Mouse (Mus musculus): ENCODE data around the gene Wipf1. TPM values are rescaled to one million over a fixed set of nuclear protein-coding genes. Genes with fewer than 3 reads are reported as not detected.
A peak's percentile ranks its signal among the peaks of the same experiment; 100 is the strongest.

Wipf1 gene
- polyA plus RNA-seq, 1 experiment, result 13.7 TPM

DNA sequence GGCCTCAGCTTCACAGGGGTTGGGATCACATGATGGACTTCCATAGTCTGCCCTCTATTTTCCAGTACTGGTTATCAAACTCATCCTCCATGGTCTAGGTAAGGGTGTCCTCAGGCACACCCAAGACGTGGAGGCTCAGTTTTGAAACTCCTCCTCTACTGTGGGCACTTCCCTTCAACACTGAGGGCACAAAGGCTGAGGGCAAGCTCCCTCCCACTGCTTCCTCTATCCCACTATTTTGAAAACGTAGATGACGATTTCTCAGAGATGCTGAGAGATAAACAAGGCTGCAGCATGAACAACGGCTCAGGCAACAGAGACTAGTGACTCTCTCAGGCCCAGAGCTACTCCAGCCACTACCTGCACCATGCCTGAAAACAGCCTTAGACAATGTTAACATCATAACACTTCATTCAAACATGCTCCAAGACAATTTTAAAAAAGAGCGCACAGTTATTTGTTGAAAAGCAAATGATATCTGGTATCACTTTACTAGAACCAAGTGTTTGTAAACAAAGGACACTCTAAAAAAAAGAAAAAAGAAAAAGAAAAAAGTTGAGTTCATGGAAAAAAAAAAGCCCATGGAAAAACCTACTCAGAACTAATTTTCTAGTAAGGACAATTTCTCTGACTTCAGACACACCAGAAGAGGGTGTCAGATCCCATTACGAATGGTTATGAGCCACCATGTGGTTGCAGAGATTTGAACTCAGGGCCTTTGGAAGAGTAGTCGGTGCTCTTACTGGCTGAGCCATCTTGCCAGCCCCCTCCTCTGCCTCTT, 62.3 kb downstream of the Wipf1 start:
- Histone ChIP-seq H3K36me3 (ENCODE audit: control insufficient read depth, insufficient read depth) (no peaks in the 10 kb centered on the region), H3K4me2 (ENCODE audit: low read depth) (no peak overlapping the region), H3K79me2 (ENCODE audit: control insufficient read depth, insufficient read depth) (peaks cover 88% of the 10 kb centered on the region), H3K4me3 (no peak overlapping the region), H3ac (ENCODE audit: control insufficient read depth, insufficient read length) (no peak overlapping the region), H3K27me3 (ENCODE audit: control insufficient read depth, insufficient read depth, insufficient read length) (no peaks in the 10 kb centered on the region)
- TF ChIP-seq REST (IDR thresholded peaks at IDR 0.05; ENCODE audit: insufficient read depth, insufficient read length), result no peak
- no peak for TF ChIP-seq POLR2A (IDR thresholded peaks at IDR 0.05; ENCODE audit: insufficient read length, low read depth)
- no peak for TF ChIP-seq CEBPB (IDR thresholded peaks at IDR 0.05; ENCODE audit: insufficient read depth, poor library complexity, severe bottlenecking)
- TF ChIP-seq E2F4 (IDR thresholded peaks at IDR 0.05; ENCODE audit: insufficient read depth), result no peak
- TF ChIP-seq USF1 (IDR thresholded peaks at IDR 0.05; ENCODE audit: low read depth), result no peak
- TF ChIP-seq MAX (IDR thresholded peaks at IDR 0.05; ENCODE audit: low read depth), result no peak
- no peak for TF ChIP-seq TCF3 (IDR thresholded peaks at IDR 0.05; ENCODE audit: insufficient read length, low read depth)
- TF ChIP-seq SRF (IDR thresholded peaks at IDR 0.05; ENCODE audit: control insufficient read depth, insufficient read length, low read depth), result no peak
- no peak for TF ChIP-seq MYOD1 (IDR thresholded peaks at IDR 0.05; ENCODE audit: control insufficient read depth in 1 of 3, insufficient read length in 2 of 3, low read depth in 2 of 3)
- no peak for TF ChIP-seq MYOG (IDR thresholded peaks at IDR 0.05; ENCODE audit: control insufficient read depth in 1 of 3, insufficient read depth in 1 of 3, insufficient read length in 2 of 3, low read depth in 2 of 3)

DNA sequence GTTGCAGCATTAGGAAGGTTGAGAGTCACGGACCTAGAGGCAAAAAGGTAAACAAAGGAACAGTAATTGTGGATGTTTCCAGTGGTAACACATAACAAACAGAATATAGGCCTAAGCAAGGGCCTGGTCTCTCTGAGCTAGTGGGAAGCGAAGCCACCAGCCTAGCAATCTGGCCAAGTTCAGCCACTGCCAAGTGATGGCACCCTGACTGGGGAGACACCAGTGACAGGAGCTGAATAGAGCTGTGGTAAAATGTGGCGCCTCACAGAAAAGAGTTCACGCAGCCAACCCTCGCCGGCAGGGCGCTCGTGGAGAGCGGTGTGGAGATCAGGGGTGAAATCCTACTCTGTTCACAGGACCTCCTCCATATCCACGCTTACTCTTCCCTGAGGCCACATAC, 63.1 kb downstream of the Wipf1 start:
- no peaks in the 10 kb centered on the region for H3K27me3 ChIP-seq (ENCODE audit: control insufficient read depth, insufficient read depth, insufficient read length)
- H3K36me3 ChIP-seq (ENCODE audit: control insufficient read depth, insufficient read depth), result no peaks in the 10 kb centered on the region
- TF ChIP-seq USF1 (IDR thresholded peaks at IDR 0.05; ENCODE audit: low read depth) (no peak), E2F4 (IDR thresholded peaks at IDR 0.05; ENCODE audit: insufficient read depth) (no peak), REST (IDR thresholded peaks at IDR 0.05; ENCODE audit: insufficient read depth, insufficient read length) (no peak), CEBPB (IDR thresholded peaks at IDR 0.05; ENCODE audit: insufficient read depth, poor library complexity, severe bottlenecking) (no peak), SRF (IDR thresholded peaks at IDR 0.05; ENCODE audit: control insufficient read depth, insufficient read length, low read depth) (no peak), POLR2A (IDR thresholded peaks at IDR 0.05; ENCODE audit: insufficient read length, low read depth) (no peak), MYOD1 (IDR thresholded peaks at IDR 0.05; ENCODE audit: control insufficient read depth in 1 of 3, insufficient read length in 2 of 3, low read depth in 2 of 3) (no peak), TCF12 (IDR thresholded peaks at IDR 0.05; ENCODE audit: insufficient read depth, poor library complexity, severe bottlenecking) (no peak), POLR2AphosphoS2 (IDR thresholded peaks at IDR 0.05; ENCODE audit: insufficient read length, low read depth) (no peak), MAX (IDR thresholded peaks at IDR 0.05; ENCODE audit: low read depth) (no peak), TCF3 (IDR thresholded peaks at IDR 0.05; ENCODE audit: insufficient read length, low read depth) (no peak), MYOG (IDR thresholded peaks at IDR 0.05; ENCODE audit: control insufficient read depth in 1 of 3, insufficient read depth in 1 of 3, insufficient read length in 2 of 3, low read depth in 2 of 3) (no peak)
- peaks cover 87% of the 10 kb centered on the region for H3K79me2 ChIP-seq (ENCODE audit: control insufficient read depth, insufficient read depth)
- H3K4me3 ChIP-seq, result no peak overlapping the region
- H3ac ChIP-seq (ENCODE audit: control insufficient read depth, insufficient read length), result no peak overlapping the region
- no peak overlapping the region for H3K4me2 ChIP-seq (ENCODE audit: low read depth)

DNA sequence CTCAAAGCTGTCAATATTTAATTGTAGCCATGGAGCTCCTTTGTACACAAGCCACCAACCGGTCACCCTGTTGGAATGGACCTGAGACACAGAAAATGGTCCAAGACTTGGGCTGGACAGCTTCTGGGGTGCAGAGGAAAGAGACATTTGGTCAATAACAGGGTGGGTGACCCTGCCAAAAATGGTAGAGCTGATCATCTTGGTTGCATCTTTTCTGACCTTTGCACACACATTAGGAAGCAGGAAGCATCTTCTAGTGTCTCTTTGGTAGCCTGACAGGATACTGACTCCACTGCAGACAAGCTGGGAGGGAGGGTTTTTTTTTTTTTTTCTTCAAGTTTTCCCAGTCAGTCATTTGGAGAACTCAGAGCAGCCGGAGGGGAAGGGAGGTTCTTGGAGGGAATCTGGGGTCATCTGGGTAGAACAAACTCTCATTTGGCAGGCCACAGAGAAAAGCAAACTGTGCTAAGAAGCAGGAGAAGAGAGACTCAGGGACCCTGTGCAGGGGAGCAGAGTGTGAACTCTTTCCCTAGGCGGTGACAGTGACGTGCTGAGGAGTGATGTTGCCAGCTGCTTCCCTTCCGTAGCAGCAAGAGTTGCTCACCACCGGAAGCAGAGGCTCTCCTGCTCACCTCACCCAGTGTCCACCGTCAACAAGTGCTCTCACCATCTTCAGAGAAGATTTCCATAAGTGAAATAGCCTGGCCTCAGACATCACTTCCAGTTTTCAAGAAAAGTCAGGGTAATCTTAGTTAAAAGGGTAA, 65.9 kb downstream of the Wipf1 start:
- Histone ChIP-seq H3K27me3 (ENCODE audit: control insufficient read depth, insufficient read depth, insufficient read length) (no peaks in the 10 kb centered on the region), H3ac (ENCODE audit: control insufficient read depth, insufficient read length) (no peak overlapping the region), H3K36me3 (ENCODE audit: control insufficient read depth, insufficient read depth) (no peaks in the 10 kb centered on the region), H3K4me3 (no peak overlapping the region), H3K79me2 (ENCODE audit: control insufficient read depth, insufficient read depth) (peaks cover 76% of the 10 kb centered on the region), H3K4me2 (ENCODE audit: low read depth) (peak overlapping the region; percentile 36)
- TF ChIP-seq SRF (IDR thresholded peaks at IDR 0.05; ENCODE audit: control insufficient read depth, insufficient read length, low read depth) (no peak), MAX (IDR thresholded peaks at IDR 0.05; ENCODE audit: low read depth) (no peak), TCF12 (IDR thresholded peaks at IDR 0.05; ENCODE audit: insufficient read depth, poor library complexity, severe bottlenecking) (no peak), MYOD1 (IDR thresholded peaks at IDR 0.05; ENCODE audit: control insufficient read depth in 1 of 3, insufficient read length in 2 of 3, low read depth in 2 of 3) (peak in 2 of 3 experiments; percentile 65 to 82), TCF3 (IDR thresholded peaks at IDR 0.05; ENCODE audit: insufficient read length, low read depth) (no peak), POLR2AphosphoS2 (IDR thresholded peaks at IDR 0.05; ENCODE audit: insufficient read length, low read depth) (no peak), MYOG (IDR thresholded peaks at IDR 0.05; ENCODE audit: control insufficient read depth in 1 of 3, insufficient read depth in 1 of 3, insufficient read length in 2 of 3, low read depth in 2 of 3) (peak in 1 of 3 experiments; percentile 19), E2F4 (IDR thresholded peaks at IDR 0.05; ENCODE audit: insufficient read depth) (no peak), CEBPB (IDR thresholded peaks at IDR 0.05; ENCODE audit: insufficient read depth, poor library complexity, severe bottlenecking) (no peak), POLR2A (IDR thresholded peaks at IDR 0.05; ENCODE audit: insufficient read length, low read depth) (no peak), REST (IDR thresholded peaks at IDR 0.05; ENCODE audit: insufficient read depth, insufficient read length) (no peak), USF1 (IDR thresholded peaks at IDR 0.05; ENCODE audit: low read depth) (no peak)

DNA sequence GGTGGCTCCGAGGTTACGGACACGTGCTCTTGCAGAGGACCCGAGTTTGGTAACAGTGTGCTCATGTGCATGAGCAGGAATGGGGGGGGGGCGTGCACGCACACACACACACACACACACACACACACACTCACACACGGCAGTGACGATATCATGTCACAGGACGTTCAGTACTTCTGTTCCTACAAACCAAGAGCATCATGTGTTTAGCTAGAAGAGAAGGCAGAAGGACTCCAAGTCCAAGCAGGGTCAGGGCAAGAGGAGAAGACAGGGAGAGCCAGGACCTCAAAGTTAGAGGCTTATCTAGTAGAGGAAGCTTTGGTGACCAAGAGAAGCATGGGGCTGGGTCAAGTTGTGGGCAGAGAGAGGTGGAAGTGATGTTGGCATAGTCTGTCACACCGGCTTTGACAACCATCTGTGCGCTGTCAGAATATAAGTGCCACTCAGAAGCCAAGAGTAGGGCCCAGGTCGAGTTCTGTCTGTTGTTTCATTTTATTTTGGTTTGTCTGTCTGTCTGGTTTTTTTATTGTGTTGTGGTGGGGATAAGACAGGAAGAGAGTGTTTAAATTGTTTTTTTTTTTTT, 66.7 kb downstream of the Wipf1 start:
- H3K4me3 ChIP-seq, result no peak overlapping the region
- no peaks in the 10 kb centered on the region for H3K27me3 ChIP-seq (ENCODE audit: control insufficient read depth, insufficient read depth, insufficient read length)
- H3ac ChIP-seq (ENCODE audit: control insufficient read depth, insufficient read length), result no peak overlapping the region
- no peak overlapping the region for H3K4me2 ChIP-seq (ENCODE audit: low read depth)
- H3K36me3 ChIP-seq (ENCODE audit: control insufficient read depth, insufficient read depth), result no peaks in the 10 kb centered on the region
- peaks cover 70% of the 10 kb centered on the region for H3K79me2 ChIP-seq (ENCODE audit: control insufficient read depth, insufficient read depth)
- no peak for TF ChIP-seq POLR2A (IDR thresholded peaks at IDR 0.05; ENCODE audit: insufficient read length, low read depth)
- no peak for TF ChIP-seq REST (IDR thresholded peaks at IDR 0.05; ENCODE audit: insufficient read depth, insufficient read length)
- TF ChIP-seq E2F4 (IDR thresholded peaks at IDR 0.05; ENCODE audit: insufficient read depth), result no peak
- no peak for TF ChIP-seq TCF12 (IDR thresholded peaks at IDR 0.05; ENCODE audit: insufficient read depth, poor library complexity, severe bottlenecking)
- no peak for TF ChIP-seq USF1 (IDR thresholded peaks at IDR 0.05; ENCODE audit: low read depth)
- TF ChIP-seq TCF3 (IDR thresholded peaks at IDR 0.05; ENCODE audit: insufficient read length, low read depth), result no peak
- TF ChIP-seq POLR2AphosphoS2 (IDR thresholded peaks at IDR 0.05; ENCODE audit: insufficient read length, low read depth), result no peak
- TF ChIP-seq MYOG (IDR thresholded peaks at IDR 0.05; ENCODE audit: control insufficient read depth in 1 of 3, insufficient read depth in 1 of 3, insufficient read length in 2 of 3, low read depth in 2 of 3), result no peak
- no peak for TF ChIP-seq MYOD1 (IDR thresholded peaks at IDR 0.05; ENCODE audit: control insufficient read depth in 1 of 3, insufficient read length in 2 of 3, low read depth in 2 of 3)
- no peak for TF ChIP-seq MAX (IDR thresholded peaks at IDR 0.05; ENCODE audit: low read depth)
- TF ChIP-seq CEBPB (IDR thresholded peaks at IDR 0.05; ENCODE audit: insufficient read depth, poor library complexity, severe bottlenecking), result no peak
- TF ChIP-seq SRF (IDR thresholded peaks at IDR 0.05; ENCODE audit: control insufficient read depth, insufficient read length, low read depth), result no peak
